Mouse (Mus musculus) left cerebral cortex, adult 11 months (tissue): Measurements from ENCODE around the gene Dffb.
"Not testable (repeated sequence)": the region's sequence is repeated elsewhere in the genome, so short reads cannot be mapped to it uniquely, and the experiment has no call there.

Experiments used
- DNase-seq: peaks from one replicate; pipeline ENCODE4 v3.0.0; 2022; ENCODE audit warnings: low spot score

Dffb gene

GRCm38 (mm10) chr4:153966651-153967050, 8.3 kb downstream of the Dffb start:
- DNase-seq: no peak

- DNase-seq: no peak
These were observed 12.3 kb downstream of the Dffb start for GRCm38 (mm10) chr4:153962631-153963030.

DNA sequence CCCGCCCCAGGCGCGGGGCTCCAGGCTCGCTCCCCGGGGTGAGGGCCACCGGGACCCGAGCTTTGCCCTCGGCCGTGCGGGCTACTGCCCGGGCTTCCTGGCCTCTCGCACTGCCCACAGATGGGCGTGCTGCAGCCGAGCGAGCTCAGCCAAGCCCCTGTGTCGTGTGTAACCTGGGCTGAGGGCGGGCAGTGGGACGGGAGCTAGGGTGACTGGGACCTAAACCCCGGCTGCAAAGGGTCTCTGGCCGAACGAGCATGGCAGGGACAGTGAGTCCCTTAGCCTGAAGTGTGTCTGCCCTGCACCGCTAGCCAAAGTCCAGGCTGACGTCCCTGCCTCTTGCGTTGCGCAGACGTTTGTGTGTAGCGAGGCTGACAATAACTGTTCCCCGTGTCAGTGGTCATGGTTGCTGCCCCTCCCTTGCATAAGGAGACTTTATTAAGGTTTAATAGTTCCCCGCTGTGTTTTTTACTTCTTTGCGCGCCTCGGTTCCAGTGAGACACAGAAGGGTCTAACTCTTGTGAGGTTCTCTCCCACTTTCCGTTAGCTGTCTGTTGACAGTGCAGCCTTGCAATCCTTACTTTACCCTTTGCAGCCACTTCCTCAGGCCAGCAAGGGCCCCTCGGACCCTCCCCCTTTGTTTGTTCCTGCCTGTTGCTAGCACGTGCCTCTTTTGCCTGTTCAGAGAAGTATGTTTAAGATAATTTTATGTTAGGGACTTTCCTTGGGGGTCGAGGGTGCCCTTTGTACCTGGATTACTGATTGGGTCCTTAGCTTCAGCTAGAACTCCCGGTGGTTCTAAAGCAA, 17.3 kb downstream of the Dffb start:
- no peak for DNase-seq

DNA sequence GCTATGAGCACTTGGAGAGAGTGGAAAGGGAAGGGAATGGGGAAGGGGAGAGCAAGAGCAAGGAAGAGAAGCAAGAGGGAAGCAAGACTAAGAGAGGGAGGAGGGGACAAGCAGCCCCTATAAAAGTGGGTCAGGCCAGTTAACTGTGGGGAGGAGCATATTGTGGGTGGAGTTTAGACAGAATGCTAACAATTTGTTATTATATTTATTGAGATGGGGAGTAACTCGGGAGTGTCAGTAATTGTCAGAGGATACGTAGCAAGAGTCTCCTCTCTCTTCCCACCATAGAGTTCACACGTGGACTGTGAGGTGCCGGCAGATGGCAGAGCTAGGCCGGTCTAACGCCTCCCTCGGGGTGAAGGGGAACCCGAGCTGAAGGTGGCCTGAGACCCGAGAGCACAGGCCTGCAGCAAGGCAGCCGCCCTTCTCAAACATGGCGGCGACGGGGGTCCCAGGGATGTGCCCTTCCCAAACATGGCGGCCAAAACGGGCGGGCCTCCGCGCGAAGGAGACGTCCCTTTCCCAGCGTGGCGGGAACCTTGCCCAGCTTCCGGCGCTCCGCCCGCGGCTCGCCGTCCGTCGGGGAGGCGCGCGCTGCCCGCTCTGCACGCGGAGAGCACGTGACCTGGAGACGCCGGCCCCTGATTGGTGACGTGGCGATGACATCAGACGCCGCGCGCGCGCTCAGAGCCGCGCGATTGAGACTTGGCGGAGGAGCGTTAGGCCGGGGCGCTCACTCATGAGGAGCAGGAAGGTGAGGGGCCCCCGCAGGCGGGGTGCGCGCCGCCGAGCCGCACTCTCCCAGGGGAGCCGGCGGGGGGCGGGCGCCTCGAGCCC, 18.1 kb downstream of the Dffb start, which contains the start of gene A430005L14Rik:
Gene A430005L14Rik (plus strand): TSS at position 669 of the 837 bp plus-strand sequence.
- DNase-seq: peak; percentile 95

GRCm38 (mm10) chr4:153955651-153956050, 19.3 kb downstream of the Dffb start:
- DNase-seq: no peak

GRCm38 (mm10) chr4:153951692-153952091, 23.2 kb downstream of the Dffb start:
- DNase-seq: no peak

- DNase-seq: no peak
These were observed 23.8 kb downstream of the Dffb start for GRCm38 (mm10) chr4:153951150-153951549.

DNA sequence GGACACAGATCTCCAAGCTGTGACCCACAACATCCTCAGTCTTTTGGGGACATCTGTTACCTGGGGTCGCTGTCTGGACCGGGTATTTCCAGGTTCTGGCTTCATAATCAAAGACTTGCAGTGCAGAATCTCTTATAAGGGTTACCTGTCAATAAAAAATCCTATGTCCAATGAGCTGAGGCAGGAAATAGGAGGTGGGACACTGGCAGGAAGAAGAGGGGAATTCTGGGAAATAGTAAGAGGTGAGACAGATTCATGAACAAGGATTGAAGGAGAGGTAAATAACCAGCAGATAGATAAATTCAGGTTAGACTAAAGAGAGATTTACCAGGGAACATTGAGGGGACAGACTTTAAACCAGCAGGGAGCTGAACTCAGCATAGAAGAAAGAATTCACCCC, 24.6 kb downstream of the Dffb start:
- no peak for DNase-seq

DNA sequence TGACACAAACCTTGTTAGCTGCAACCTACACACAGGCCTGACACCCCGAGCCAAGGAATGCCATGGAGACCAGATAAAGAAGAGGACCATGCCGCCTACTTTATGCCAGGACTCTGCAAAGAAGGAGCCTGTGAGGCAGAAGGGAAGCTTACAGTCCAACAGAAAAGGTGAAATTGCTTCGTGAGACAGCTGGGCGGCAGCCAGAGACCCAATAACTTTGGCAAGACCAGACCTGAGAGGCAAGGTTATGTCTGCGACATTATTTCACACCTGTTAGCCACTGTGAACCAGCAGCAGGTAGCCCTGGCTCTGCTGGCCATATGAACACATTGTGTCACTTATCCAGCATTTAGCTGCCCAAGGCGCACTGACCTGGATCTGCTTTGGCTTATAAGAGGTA, 29.2 kb downstream of the Dffb start:
- no peak for DNase-seq

GRCm38 (mm10) chr4:153944261-153944660, 30.7 kb downstream of the Dffb start:
- no peak for DNase-seq

- no peak for DNase-seq
These were observed 31.7 kb downstream of the Dffb start for GRCm38 (mm10) chr4:153943243-153943642.

DNA sequence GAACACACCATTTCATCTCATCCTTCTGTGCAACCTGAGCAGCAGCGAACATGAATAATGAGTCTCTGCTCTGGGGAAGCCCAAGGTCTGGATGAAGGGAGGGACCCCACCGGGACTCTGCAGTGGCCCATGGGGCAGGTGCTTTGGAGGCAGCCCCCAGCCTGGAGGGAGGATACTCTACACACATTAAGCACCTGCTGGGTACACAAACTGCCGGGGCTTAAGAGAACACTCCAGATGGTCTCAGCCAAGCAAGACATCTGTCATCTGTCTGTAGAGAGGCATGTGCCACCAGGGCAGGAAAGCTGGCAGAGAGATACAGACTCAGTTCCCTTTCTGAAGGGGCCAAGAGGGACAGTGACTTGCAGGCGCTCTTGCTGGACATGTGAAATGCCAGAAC, 45.0 kb downstream of the Dffb start:
- DNase-seq: no peak

GRCm38 (mm10) chr4:153929425-153929824, 45.5 kb downstream of the Dffb start:
- no peak for DNase-seq

- DNase-seq: no peak
These were observed 46.1 kb downstream of the Dffb start for GRCm38 (mm10) chr4:153928772-153929299.

GRCm38 (mm10) chr4:153922090-153922489, 52.8 kb downstream of the Dffb start:
- DNase-seq: not testable (repeated sequence)

DNA sequence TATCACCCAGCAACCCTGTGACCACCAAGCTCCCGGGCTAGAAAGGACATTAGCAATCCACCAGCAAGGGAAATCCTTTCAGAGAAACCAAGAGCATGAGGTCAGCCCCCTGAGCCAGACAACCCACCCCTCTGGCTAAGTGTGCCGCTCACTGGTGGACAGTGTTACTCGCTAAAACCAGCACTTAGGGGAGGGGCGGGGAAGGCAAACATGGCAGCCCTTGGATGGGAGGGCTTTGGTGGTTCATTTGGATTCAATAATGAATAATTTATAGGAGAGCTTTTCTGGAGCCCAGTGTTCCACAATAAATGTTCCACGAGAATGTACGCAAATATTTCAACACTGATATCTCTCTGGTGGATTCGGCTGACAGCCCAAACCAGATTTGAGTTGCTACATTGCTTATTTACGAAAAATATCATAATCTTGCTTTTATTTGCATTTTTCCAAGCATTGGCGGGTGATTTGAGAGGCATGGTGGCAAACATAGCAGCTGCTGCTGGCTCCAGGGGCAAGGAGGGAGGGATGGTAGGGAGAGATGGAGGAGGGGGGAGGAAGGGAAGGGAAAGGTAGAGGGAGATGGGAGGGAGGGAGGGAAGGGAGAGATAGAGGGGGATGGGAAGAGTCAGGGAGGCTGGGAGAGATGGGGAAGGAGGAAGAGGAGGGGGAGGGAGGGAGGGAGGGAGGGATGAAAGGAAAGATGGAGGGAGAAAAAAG, 54.3 kb downstream of the Dffb start:
- DNase-seq: no peak

DNA sequence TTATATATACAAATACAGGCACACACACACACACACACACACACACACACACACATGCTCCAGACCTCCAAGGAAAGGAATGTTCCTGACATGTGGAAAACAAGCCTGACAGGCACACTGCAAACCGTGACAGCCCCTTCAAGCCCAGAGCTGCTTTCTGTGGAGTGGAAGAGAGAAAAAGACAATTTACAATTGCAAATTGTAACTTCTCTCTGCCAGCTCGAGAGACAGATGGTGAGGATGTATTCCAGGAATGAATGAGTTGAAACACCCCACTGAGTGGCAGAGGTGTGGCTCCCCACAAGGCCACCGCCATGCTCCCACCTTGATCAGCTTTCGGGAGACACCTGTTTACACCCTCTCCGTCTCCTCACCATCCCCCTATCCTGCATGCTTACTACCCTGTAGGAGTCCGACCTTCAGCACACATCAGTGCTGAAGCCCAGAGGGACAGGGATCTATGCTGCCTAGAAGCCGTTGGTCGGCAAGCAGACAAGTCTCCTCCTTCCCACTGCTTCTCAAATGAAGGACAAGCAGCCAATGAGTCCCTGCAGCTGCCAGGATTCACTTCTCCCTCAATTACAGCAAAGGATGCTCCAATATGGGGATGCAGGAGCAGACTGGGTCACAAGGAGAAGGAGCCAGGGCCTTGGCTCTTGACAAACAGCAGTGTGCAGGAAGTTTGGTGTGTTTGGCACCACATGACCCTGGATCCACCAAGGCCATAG, 57.0 kb downstream of the Dffb start:
- no peak for DNase-seq
